Mouse (Mus musculus): ENCODE data around the gene Sv2a. TPM values are rescaled to one million over a fixed set of nuclear protein-coding genes. Genes with fewer than 3 reads are reported as not detected.

The Sv2a gene
- polyA plus RNA-seq, 1 experiment from 2014 or later, result 5.6 TPM

DNA sequence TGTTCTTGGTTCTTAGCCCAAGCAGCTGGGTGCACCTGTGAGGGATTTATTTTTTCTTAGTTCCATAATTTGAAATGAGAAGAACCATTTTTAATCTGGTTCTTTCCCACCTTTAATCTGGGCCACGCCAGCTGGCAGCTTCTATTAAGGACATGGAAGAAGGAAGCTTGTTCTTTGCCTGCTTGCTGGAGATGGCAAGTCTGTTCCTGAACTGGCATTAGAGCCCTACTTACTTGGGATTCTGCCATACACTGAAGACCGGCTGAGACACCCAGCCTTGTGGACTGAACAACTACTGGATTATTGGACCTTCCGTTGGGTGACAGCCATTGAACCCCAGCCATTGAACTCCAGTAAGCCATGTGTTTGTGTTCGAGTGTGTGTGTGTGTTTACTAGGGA lies 41.8 kb downstream of the Sv2a start:
- Histone ChIP-seq H3K4me1 (replicated peaks) (peaks cover 41% of the 10 kb centered on the region), H3K4me3 (replicated peaks) (no peak overlapping the region), H3K36me3 (no peaks in the 10 kb centered on the region), H3K27ac (no peak overlapping the region), H3K27me3 (no peaks in the 10 kb centered on the region), H3K9me3 (no peaks in the 10 kb centered on the region), H3K4me2 (peak overlapping the region; percentile 80), H3K9ac (replicated peaks) (no peak overlapping the region)
- WGBS, result 92% methylated on average over 4 of the region's 4 CpGs
- no peak for ATAC-seq (ENCODE audit: insufficient number of reproducible peaks, insufficient read depth, low FRiP score, low TSS enrichment, low read depth)

DNA sequence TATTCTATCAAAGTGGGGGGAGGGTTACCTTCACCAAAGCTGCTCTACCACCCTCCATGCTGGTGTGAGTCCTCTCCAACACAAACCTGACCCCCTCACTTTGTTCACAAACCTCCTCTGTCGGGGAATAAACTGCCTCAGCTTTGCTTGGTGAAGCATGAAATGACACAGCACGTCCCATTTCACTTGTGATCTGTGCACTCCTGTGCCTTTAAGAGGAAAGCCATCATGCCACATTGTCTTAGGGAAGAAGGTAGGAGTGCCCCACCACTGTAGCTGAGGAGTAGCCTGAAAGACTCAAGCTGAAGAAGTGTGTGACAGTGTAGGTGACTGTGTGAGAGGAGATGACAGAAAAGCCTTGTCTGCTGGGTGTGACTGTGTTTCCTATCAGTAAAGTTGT lies 44.5 kb downstream of the Sv2a start:
- Histone ChIP-seq H3K9me3 (no peaks in the 10 kb centered on the region), H3K4me3 (replicated peaks) (no peak overlapping the region), H3K36me3 (no peaks in the 10 kb centered on the region), H3K27me3 (no peaks in the 10 kb centered on the region), H3K4me1 (replicated peaks) (peaks cover 34% of the 10 kb centered on the region), H3K9ac (replicated peaks) (no peak overlapping the region), H3K4me2 (no peak overlapping the region), H3K27ac (no peak overlapping the region)
- no peak for ATAC-seq (ENCODE audit: insufficient number of reproducible peaks, insufficient read depth, low FRiP score, low TSS enrichment, low read depth)
- WGBS, result 54% methylated on average over 2 of the region's 2 CpGs

DNA sequence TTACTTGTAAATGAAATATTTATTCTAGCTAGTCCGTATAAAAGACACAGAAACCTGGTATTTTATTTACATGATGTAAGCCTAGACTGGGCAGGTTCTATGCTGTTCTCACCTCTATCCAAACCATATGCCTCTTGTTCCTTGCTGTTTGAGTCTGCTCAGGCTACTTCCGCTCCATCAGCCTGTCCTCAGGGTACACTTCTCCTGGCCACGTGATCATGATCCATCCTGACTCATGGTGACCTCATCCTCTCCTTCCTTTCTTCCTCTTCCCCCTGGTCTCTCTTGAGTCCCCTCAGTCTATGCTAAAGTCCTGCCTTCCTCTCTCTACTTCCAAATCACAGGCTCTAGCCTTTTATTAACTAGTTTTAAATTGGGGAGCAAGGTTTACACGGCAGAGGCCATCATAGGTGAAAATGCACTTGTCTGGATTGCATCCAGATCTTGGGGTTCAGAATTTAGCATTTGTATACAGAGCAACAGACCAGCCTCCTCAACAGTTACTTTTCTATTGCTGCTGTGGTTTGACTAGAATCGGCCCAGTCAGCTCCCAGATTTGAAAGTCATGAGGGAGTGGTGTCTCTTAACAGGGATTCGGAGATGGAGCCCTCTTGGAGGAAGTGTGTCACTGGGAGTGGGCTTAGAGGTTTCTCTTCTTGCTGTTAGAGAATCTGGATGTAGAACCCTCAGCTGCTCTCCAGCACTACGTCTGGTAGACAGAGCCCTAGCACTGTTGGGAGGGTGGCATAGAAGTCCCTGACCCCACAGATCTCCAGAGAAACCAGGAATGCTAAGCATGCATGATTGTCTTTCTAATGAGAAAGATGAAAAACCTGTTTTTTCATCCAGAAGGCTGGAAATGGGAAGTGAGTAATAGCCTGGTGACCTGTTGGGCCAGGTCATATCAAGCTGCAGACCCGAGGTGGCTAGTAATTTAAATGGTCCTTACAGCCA lies 46.0 kb downstream of the Sv2a start:
- H3K36me3 ChIP-seq, result no peaks in the 10 kb centered on the region
- no peak for ATAC-seq (ENCODE audit: insufficient number of reproducible peaks, insufficient read depth, low FRiP score, low TSS enrichment, low read depth)
- H3K4me1 ChIP-seq (replicated peaks), result peaks cover 27% of the 10 kb centered on the region
- H3K9ac ChIP-seq (replicated peaks), result no peak overlapping the region
- no peaks in the 10 kb centered on the region for H3K9me3 ChIP-seq
- H3K4me2 ChIP-seq, result no peak overlapping the region
- no peak overlapping the region for H3K27ac ChIP-seq
- no peaks in the 10 kb centered on the region for H3K27me3 ChIP-seq
- WGBS, result 67% methylated on average over 8 of the region's 8 CpGs
- H3K4me3 ChIP-seq (replicated peaks), result no peak overlapping the region

DNA sequence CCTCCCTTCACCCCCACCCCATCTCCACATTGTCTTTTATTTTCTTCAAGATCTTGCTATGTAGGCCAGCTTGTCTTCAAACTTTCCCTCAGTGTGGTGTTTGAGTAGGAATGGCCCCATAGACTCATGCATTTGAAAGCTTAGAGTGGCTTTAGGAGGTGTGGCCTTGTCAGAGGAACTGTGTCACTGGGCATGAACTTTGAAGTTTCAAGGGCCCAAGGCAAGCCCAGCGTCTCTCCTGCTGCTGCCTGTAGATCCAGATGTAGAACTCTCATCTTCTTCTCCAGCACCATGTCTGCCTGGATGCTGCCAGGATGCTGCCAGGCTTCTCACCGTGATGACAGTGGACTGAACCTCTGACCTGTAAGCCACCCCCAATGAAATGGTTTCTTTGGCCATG lies 47.9 kb downstream of the Sv2a start:
- WGBS, result 71% methylated on average over 2 of the region's 2 CpGs
- H3K4me3 ChIP-seq (replicated peaks), result no peak overlapping the region

DNA sequence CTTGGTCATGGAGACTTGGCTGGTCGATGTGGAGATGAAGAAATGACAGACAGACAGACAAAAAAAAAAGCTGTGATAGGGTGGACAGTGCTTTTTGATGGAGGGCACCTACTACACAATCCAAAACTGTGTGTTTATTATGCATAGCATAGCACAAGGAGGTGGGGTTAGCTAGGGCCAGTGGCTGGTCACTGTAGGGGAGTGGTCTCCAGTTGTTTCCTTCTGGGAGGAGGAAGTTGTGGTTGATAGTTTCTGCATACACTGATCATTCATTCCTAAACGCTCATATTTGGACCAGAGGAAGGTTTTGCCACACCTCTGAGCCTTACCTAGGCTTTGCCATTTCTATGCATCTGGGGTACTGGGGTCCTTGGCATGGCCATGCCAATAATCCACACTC lies 49.5 kb downstream of the Sv2a start:
- WGBS, result 82% methylated on average over 2 of the region's 2 CpGs
- Histone ChIP-seq H3K4me2 (no peak overlapping the region), H3K36me3 (no peaks in the 10 kb centered on the region), H3K9me3 (no peaks in the 10 kb centered on the region), H3K27me3 (no peaks in the 10 kb centered on the region), H3K4me3 (replicated peaks) (no peak overlapping the region), H3K9ac (replicated peaks) (no peak overlapping the region), H3K4me1 (replicated peaks) (peaks cover 5% of the 10 kb centered on the region; the same call in 1 of the 2 replicates), H3K27ac (no peak overlapping the region)
- ATAC-seq (ENCODE audit: insufficient number of reproducible peaks, insufficient read depth, low FRiP score, low TSS enrichment, low read depth), result no peak

More for the DNA sequence above, 47.9 kb downstream of the Sv2a start:
- Histone ChIP-seq H3K4me1 (replicated peaks) (peaks cover 10% of the 10 kb centered on the region; the same call in 1 of the 2 replicates), H3K4me2 (no peak overlapping the region), H3K9me3 (no peaks in the 10 kb centered on the region), H3K9ac (replicated peaks) (no peak overlapping the region), H3K27ac (no peak overlapping the region), H3K36me3 (no peaks in the 10 kb centered on the region), H3K27me3 (no peaks in the 10 kb centered on the region)
- no peak for ATAC-seq (ENCODE audit: insufficient number of reproducible peaks, insufficient read depth, low FRiP score, low TSS enrichment, low read depth)

DNA sequence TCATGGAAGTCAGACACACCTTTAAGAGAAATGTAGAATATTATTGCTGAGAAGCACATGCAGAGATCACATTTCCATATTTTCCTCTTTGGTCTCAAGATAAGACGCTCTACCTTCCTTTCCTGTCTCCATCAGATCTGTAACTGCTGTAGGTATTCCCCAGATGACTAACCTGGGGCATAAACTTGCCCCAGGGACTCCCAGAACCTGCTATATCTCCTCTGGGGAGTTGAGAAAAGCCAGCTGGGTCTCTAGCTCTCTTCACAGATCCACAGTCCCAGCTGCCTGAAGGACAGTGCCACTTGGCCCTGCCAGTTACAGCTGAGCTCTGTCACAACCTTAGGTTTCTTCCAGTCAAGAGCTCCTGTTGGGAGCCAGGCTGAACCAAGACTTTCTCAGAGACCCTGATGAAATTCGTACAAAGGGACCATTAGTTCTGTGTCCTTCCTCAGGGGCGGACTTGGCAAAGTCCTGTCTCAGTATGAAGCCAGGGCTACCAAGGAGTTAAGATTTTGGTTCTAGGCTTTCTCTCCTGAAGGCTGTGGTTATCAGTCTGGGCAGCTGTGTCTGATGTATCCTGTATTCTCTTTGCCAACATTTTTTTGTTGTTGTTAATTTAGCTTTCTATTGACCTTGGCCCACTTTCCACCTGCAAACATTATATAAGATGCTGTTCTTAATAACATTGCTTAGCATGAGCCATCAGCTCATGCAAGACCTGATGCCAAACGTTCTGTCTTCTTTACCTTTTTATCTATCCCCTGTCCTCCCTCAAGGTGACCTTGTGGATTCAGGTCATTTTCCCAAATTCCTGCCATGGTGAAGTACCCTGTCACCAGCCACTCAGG lies 50.2 kb downstream of the Sv2a start:
- Histone ChIP-seq H3K4me1 (replicated peaks) (peaks cover 5% of the 10 kb centered on the region; the same call in 1 of the 2 replicates), H3K27ac (no peak overlapping the region), H3K9ac (replicated peaks) (no peak overlapping the region), H3K36me3 (no peaks in the 10 kb centered on the region), H3K4me3 (replicated peaks) (no peak overlapping the region), H3K9me3 (no peaks in the 10 kb centered on the region), H3K27me3 (no peaks in the 10 kb centered on the region), H3K4me2 (no peak overlapping the region)
- WGBS, result 76% methylated on average over 4 of the region's 4 CpGs
- ATAC-seq (ENCODE audit: insufficient number of reproducible peaks, insufficient read depth, low FRiP score, low TSS enrichment, low read depth), result no peak

DNA sequence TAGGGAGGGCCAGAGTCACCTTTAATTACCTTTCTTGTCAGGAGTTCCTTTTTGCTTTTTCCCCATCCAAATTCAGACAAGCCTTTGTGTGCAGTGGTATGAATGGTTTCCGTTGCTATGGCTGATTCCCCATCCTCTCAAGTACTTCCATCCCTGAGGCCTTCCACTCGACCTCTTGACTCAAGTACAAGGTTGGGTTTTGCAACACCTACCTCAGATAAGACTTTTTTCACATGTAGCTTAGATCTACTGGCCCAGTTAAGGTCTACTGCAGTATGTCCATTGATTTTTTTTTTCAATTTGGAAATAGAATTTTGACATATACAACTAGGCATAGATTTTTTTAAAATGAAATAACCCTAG lies 50.8 kb downstream of the Sv2a start:
- 62% methylated on average over 2 of the region's 2 CpGs for WGBS

DNA sequence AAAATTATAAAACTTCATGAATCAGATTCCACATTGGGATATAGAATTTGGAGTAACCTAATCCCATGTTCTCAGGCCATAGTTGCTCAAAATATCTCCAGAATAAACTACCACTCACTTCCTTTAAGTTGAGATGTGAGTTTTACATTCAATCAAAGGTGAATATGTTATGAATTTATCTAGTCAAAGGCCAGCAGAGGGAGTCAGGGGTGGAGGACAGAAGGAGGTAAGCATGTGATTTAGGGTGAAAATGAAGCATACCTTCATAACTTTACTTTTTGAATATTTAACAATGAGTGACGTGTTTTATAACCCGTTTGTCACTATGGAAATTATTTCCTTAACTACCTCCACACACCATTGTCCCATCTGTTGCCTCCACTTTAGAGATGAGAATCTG lies 54.0 kb downstream of the Sv2a start:
- Histone ChIP-seq H3K27me3 (no peaks in the 10 kb centered on the region), H3K4me2 (no peak overlapping the region), H3K27ac (no peak overlapping the region), H3K4me1 (replicated peaks) (peaks cover 16% of the 10 kb centered on the region), H3K36me3 (no peaks in the 10 kb centered on the region), H3K4me3 (replicated peaks) (no peak overlapping the region), H3K9ac (replicated peaks) (no peak overlapping the region), H3K9me3 (no peaks in the 10 kb centered on the region)
- no peak for ATAC-seq (ENCODE audit: insufficient number of reproducible peaks, insufficient read depth, low FRiP score, low TSS enrichment, low read depth)
- 82% methylated on average over 2 of the region's 2 CpGs for WGBS

More for the DNA sequence above, 50.8 kb downstream of the Sv2a start:
- ATAC-seq (ENCODE audit: insufficient number of reproducible peaks, insufficient read depth, low FRiP score, low TSS enrichment, low read depth), result no peak
- no peaks in the 10 kb centered on the region for H3K27me3 ChIP-seq
- H3K9ac ChIP-seq (replicated peaks), result no peak overlapping the region
- H3K4me1 ChIP-seq (replicated peaks), result peaks cover 7% of the 10 kb centered on the region; the same call in 1 of the 2 replicates
- H3K36me3 ChIP-seq, result no peaks in the 10 kb centered on the region
- H3K4me3 ChIP-seq (replicated peaks), result no peak overlapping the region
- H3K9me3 ChIP-seq, result no peaks in the 10 kb centered on the region
- H3K27ac ChIP-seq, result no peak overlapping the region
- no peak overlapping the region for H3K4me2 ChIP-seq

DNA sequence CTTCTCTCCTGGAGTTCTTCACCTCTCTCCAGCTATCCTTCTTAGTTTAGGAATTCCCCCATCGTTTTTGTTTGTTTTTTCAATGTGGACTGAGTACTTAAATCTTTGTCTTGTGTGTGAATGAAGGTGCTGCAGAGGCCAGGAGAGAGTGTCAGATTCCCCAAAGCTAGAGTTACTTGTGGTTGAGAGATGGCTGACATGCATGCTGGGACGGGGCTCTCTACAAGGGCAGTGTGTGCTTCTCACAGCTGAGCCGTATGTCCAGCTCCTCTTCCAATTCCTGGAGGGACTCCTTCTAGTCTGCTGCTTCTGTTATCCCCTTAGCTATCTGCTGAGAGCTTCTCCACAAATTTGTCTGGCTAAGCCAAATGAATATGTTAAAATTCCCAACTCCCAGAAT lies 54.9 kb downstream of the Sv2a start:
- Histone ChIP-seq H3K9ac (replicated peaks) (no peak overlapping the region), H3K4me2 (no peak overlapping the region), H3K27me3 (no peaks in the 10 kb centered on the region), H3K27ac (0 out of 2 replicates have a peak overlapping the region, but pooled peaks have one; percentile 1), H3K4me3 (replicated peaks) (no peak overlapping the region), H3K9me3 (no peaks in the 10 kb centered on the region), H3K4me1 (replicated peaks) (peaks cover 18% of the 10 kb centered on the region), H3K36me3 (no peaks in the 10 kb centered on the region)
- no peak for ATAC-seq (ENCODE audit: insufficient number of reproducible peaks, insufficient read depth, low FRiP score, low TSS enrichment, low read depth)
- 71% methylated on average over 3 of the region's 3 CpGs for WGBS

DNA sequence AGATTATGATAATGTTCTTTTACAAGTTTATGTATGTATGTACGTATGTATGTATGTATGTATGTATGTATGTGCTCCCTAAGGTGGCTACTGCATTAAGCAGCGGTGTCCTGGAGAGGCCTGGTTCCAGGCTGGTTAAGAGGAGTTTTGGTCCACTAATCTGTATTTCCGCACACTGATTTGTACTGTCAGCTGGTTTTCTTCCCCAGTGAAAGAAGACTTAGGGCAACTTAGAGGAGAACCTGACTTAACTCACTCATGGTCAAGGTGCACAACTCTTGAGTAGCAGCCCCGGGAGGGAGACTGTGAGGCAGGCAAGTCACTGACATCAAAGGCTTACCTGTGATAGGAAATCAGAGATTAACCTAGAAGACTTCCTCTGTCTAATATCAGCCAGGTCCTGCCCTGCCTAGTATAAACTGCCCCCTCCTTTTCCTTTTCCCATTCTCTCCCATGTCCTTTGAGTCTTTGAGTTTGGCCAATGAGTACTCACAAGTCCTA lies 55.9 kb downstream of the Sv2a start:
- ATAC-seq (ENCODE audit: insufficient number of reproducible peaks, insufficient read depth, low FRiP score, low TSS enrichment, low read depth), result no peak
- Histone ChIP-seq H3K27ac (peak overlapping the region; percentile 84), H3K4me2 (peak overlapping the region; percentile 56), H3K36me3 (no peaks in the 10 kb centered on the region), H3K27me3 (no peaks in the 10 kb centered on the region), H3K4me1 (replicated peaks) (peaks cover 20% of the 10 kb centered on the region), H3K4me3 (replicated peaks) (peak overlapping the region; percentile 41), H3K9ac (replicated peaks) (peak overlapping the region; percentile 66), H3K9me3 (no peaks in the 10 kb centered on the region)
- 72% methylated on average over 4 of the region's 4 CpGs for WGBS

DNA sequence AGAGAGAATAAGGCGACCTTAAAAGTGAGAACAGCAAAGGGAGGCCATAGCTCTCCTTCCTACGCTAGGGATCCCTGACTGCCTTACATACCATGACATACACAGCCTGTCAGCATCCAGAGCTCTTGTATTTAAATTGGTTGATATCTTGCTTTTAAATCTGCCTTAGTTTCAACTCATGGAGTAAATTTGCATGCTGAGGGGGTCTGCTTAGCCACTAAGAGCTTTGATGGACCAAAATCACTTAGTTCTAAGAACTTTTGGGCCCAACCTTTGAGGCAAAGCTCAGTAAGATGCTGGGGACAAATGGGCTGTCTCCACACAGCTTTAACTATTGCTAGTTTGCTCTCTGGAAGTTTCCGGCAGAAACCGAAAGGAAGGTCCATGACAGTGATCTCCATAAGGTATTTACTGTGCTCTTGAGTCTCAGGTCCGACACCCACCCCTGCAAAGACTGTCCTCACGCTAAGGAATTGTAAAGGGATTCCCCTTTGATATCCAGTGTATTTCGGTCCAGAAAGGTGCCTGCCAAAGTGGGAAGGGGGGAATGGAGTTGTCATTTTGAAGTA lies 56.5 kb downstream of the Sv2a start:
- Histone ChIP-seq H3K4me2 (peak overlapping the region; percentile 56), H3K4me1 (replicated peaks) (peaks cover 22% of the 10 kb centered on the region), H3K9me3 (no peaks in the 10 kb centered on the region), H3K27me3 (no peaks in the 10 kb centered on the region), H3K4me3 (replicated peaks) (peak overlapping the region; percentile 41), H3K27ac (peak overlapping the region; percentile 84), H3K36me3 (no peaks in the 10 kb centered on the region), H3K9ac (replicated peaks) (peak overlapping the region; percentile 66)
- WGBS, result 23% methylated on average over 7 of the region's 7 CpGs
- no peak for ATAC-seq (ENCODE audit: insufficient number of reproducible peaks, insufficient read depth, low FRiP score, low TSS enrichment, low read depth)

Data from limb, embryonic 12.5 days (tissue).